ENCODE assay signal across 14 mouse cellular contexts in genomic region chr13:4186641-4187411, GRCm38 (mm10). TPM values are rescaled to one million over a fixed set of nuclear protein-coding genes. Genes with fewer than 3 reads are reported as not detected.
DNase-seq lines count a peak whose midpoint lies in the region; ATAC-seq and TF ChIP-seq lines count a peak whose summit lies in the region.
"Not testable (repeated sequence)": the region's sequence is repeated elsewhere in the genome, so short reads cannot be mapped to it uniquely, and the experiment has no call there.
"Had no signal": no experiment of that assay in that cellular context is flagged by ENCODE, and none has a peak within 500 bp of the region (broad histone marks: within the 10 kb centered on the region; RNA-seq: fewer than 3 reads in every experiment).

No protein-coding gene starts in this region.

- TF ChIP-seq CTCF in heart, adult 2 months (IDR thresholded peaks at IDR 0.05): 0 out of 2 replicates have a peak, but pooled peaks have one; percentile 9
- TF ChIP-seq CTCF in left cerebral cortex, adult 2 months (IDR thresholded peaks at IDR 0.05): peak; percentile 5
- peak; percentile 28; the same call in 1 of the 2 replicates for TF ChIP-seq CTCF in lung, embryonic 14.5 days (IDR thresholded peaks at IDR 0.05; ENCODE audit: low read depth)
- peak; percentile 61 for TF ChIP-seq CTCF in stomach, postnatal 0 days (IDR thresholded peaks at IDR 0.05; ENCODE audit: low read depth)

- not testable (repeated sequence) for H3K4me2 ChIP-seq in lung, embryonic 14.5 days; stomach, postnatal 0 days (replicated peaks; ENCODE audit: low read depth)

- intact Hi-C loops in heart, adult 2 months (cut with DNase I): not testable (repeated sequence)
- intact Hi-C loops in left cerebral cortex, adult 2 months (cut with DNase I): loop anchor here (5.0 kb wide), 3 partner anchors 55 to 425 kb away; no protein-coding TSS in a partner anchor

- H3K36me3 ChIP-seq in heart, adult 2 months (ENCODE audit: control insufficient read depth, insufficient read depth, low read length); lung, embryonic 14.5 days (ENCODE audit: insufficient read depth); stomach, postnatal 0 days (ENCODE audit: control insufficient read depth, insufficient read depth, low read length): not testable (repeated sequence)

- H3K9me3 ChIP-seq in lung, embryonic 14.5 days (ENCODE audit: low read depth, low read length); stomach, postnatal 0 days (ENCODE audit: control insufficient read depth, low read length): not testable (repeated sequence)

- WGBS in heart, adult 2 months: 75% methylated on average over 7 of the region's 7 CpGs
- WGBS in lung, embryonic 14.5 days: 74% methylated on average over 7 of the region's 7 CpGs
- 74% methylated on average over 7 of the region's 7 CpGs for WGBS in stomach, postnatal 0 days

- TF ChIP-seq POLR2A in heart, adult 2 months (IDR thresholded peaks at IDR 0.05; ENCODE audit: insufficient read depth, low read depth, low read length): not testable (repeated sequence)

- DNase-seq in ZHBTc4 (ENCODE audit: low read depth, low spot score): peak; percentile 20
- DNase-seq in cerebellum, postnatal 14 days: peak; percentile 4 to 8
- not testable (repeated sequence) for DNase-seq in heart, adult 2 months; left cerebral cortex, adult 2 months (ENCODE audit: extremely low spot score in 1 of 2, low spot score in 2 of 2)
- peak; percentile 19 for DNase-seq in kidney, adult 9 months
- peak; percentile 18 for DNase-seq in lung, embryonic 14.5 days
- peak; percentile 51 for DNase-seq in stomach, postnatal 0 days (ENCODE audit: low spot score)

- not testable (repeated sequence) for H3K9ac ChIP-seq in heart, adult 2 months (ENCODE audit: low read depth, low read length); lung, embryonic 14.5 days; stomach, postnatal 0 days (ENCODE audit: low read length)

- H3K27me3 ChIP-seq in heart, adult 2 months (ENCODE audit: control insufficient read depth, insufficient read depth, low read length); lung, embryonic 14.5 days (ENCODE audit: insufficient read depth, low read length); stomach, postnatal 0 days (ENCODE audit: control insufficient read depth, insufficient read depth, low read length): not testable (repeated sequence)

- not testable (repeated sequence) for TF ChIP-seq EP300 in heart, adult 2 months (IDR thresholded peaks at IDR 0.05; ENCODE audit: insufficient read depth, low read depth, low read length); stomach, postnatal 0 days (optimal IDR thresholded peaks at IDR 0.05)

- not testable (repeated sequence) for H3K27ac ChIP-seq in heart, adult 2 months; left cerebral cortex, adult 2 months; lung, embryonic 14.5 days (ENCODE audit: low read depth); stomach, postnatal 0 days (replicated peaks)

- H3K79me2 ChIP-seq in heart, adult 2 months (replicated peaks; ENCODE audit: control insufficient read depth, insufficient read depth, low read length): not testable (repeated sequence)

- not testable (repeated sequence) for ATAC-seq in lung, embryonic 14.5 days (ENCODE audit: insufficient read depth); stomach, postnatal 0 days (ENCODE audit: low FRiP score, low TSS enrichment)

- H3K4me1 ChIP-seq in heart, adult 2 months (ENCODE audit: control insufficient read depth, insufficient read depth, low read length); lung, embryonic 14.5 days (ENCODE audit: insufficient read depth); stomach, postnatal 0 days (replicated peaks; ENCODE audit: control insufficient read depth, insufficient read depth): not testable (repeated sequence)

- not testable (repeated sequence) for H3K4me3 ChIP-seq in heart, adult 2 months; left cerebral cortex, adult 2 months; lung, embryonic 14.5 days (ENCODE audit: low read depth, low read length); stomach, postnatal 0 days (ENCODE audit: low read depth, low read length)

RNA-seq across cellular contexts. Expression of gene Akr1c13, which starts 4.1 kb away (rescaled TPM):
- 1 to 10 TPM; 1.0 to 1.5 TPM for total RNA-seq in heart, adult 2 months (2021)
- polyA plus RNA-seq in heart, adult 2 months (2012; rRNA removed): 1.0 and 1.1 TPM in 2 replicates
- under 1 TPM in 1 of 2 experiments, not detected in 1; 0.36 TPM for total RNA-seq in left cerebral cortex, adult 2 months (2021)
- 3.8 and 4.4 TPM in 2 replicates for polyA plus RNA-seq in lung, embryonic 14.5 days (2014; fragmentation: Nextera tagmentation; extraction: Ambion mirVana)
- polyA plus RNA-seq in stomach, postnatal 0 days (2015; fragmentation: Nextera tagmentation; extraction: Ambion mirVana): 98.4 and 105 TPM in 2 replicates
- total RNA-seq: left cerebral cortex, postnatal 10 days had no signal

RNA-seq across cellular contexts. Expression of gene Akr1c18, which starts 36.4 kb away (rescaled TPM):
- total RNA-seq in heart, adult 2 months (2021): not detected
- polyA plus RNA-seq in heart, adult 2 months (2012; rRNA removed): 0.78 TPM in 1 of 2 replicates, not detected in the other
- total RNA-seq in left cerebral cortex, adult 2 months (2021): 1 to 10 TPM; 1.1 to 1.6 TPM
- 0.22 and 0.57 TPM in 2 replicates for polyA plus RNA-seq in lung, embryonic 14.5 days (2014; fragmentation: Nextera tagmentation; extraction: Ambion mirVana)
- 0.21 TPM in 2 replicates for polyA plus RNA-seq in stomach, postnatal 0 days (2015; fragmentation: Nextera tagmentation; extraction: Ambion mirVana)
- total RNA-seq: G1E; heart, postnatal 36 days had no signal
- polyA plus RNA-seq: forebrain, embryonic 12.5 days; G1E; heart, embryonic 13.5 days; hindbrain, embryonic 15.5 days had no signal

RNA-seq across cellular contexts. Expression of gene Akr1c19, which starts 41.7 kb away (rescaled TPM):
- total RNA-seq in heart, adult 2 months (2021): 1 to 10 TPM; 1.4 TPM
- polyA plus RNA-seq in heart, adult 2 months (2012; rRNA removed): 0.70 and 1.2 TPM in 2 replicates
- total RNA-seq in left cerebral cortex, adult 2 months (2021): not detected
- 10.6 and 13.3 TPM in 2 replicates for polyA plus RNA-seq in lung, embryonic 14.5 days (2014; fragmentation: Nextera tagmentation; extraction: Ambion mirVana)
- 65.8 and 72.8 TPM in 2 replicates for polyA plus RNA-seq in stomach, postnatal 0 days (2015; fragmentation: Nextera tagmentation; extraction: Ambion mirVana)
- polyA plus RNA-seq: CD4-positive, CD25-positive, alpha-beta regulatory T cell, adult 4 months; G1E had no signal

Comparison
In these comparisons a context has a peak if more than half of its experiments do, and no peak if none do; other contexts are left out.
1. CTCF ChIP-seq: peak in every context shown above with its lines; median percentile 61 in stomach, postnatal 0 days; 28 in lung, embryonic 14.5 days; 9 in heart, adult 2 months; 5 in left cerebral cortex, adult 2 months.
2. RNA of gene Akr1c13, which starts 4.1 kb away (polyA plus RNA-seq): 98.4 to 105 TPM in stomach, postnatal 0 days; 3.8 to 4.4 TPM in lung, embryonic 14.5 days and 1.0 to 1.1 TPM in heart, adult 2 months; every median in the first group is over 10 times any median in the second.